Mouse (Mus musculus): Measurements from ENCODE around the gene Lclat1. TPM values are rescaled to one million over a fixed set of nuclear protein-coding genes. Genes with fewer than 3 reads are reported as not detected.
A peak's percentile ranks its signal among the peaks of the same experiment; 100 is the strongest.

The Lclat1 gene
- polyA plus RNA-seq, 1 experiment from 2014 or later = 20.5 TPM

GRCm38 (mm10) chr17:73067423-73067822 is 40.4 kb upstream of the Lclat1 start:
- 28% methylated on average over 11 of the region's 11 CpGs for WGBS
- Histone ChIP-seq H3K27me3 (ENCODE audit: control insufficient read depth, insufficient read depth, low read depth, low read length) (no peaks in the 10 kb centered on the region), H3K9ac (ENCODE audit: low read length) (no peak overlapping the region; the same call in 1 of the 2 replicates), H3K4me1 (replicated peaks; ENCODE audit: control insufficient read depth, insufficient read depth, low read length) (peaks cover 30% of the 10 kb centered on the region), H3K4me3 (ENCODE audit: low read length) (no peak overlapping the region), H3K9me3 (ENCODE audit: control insufficient read depth, low read length) (no peaks in the 10 kb centered on the region), H3K36me3 (ENCODE audit: control insufficient read depth, insufficient read depth, low read length) (no peaks in the 10 kb centered on the region), H3K4me2 (ENCODE audit: low read depth, low read length) (no peak overlapping the region; the same call in 1 of the 2 replicates), H3K27ac (ENCODE audit: low read length) (peak overlapping the region; percentile 72)
- peak; percentile 37 for ATAC-seq (ENCODE audit: low read depth)

DNA sequence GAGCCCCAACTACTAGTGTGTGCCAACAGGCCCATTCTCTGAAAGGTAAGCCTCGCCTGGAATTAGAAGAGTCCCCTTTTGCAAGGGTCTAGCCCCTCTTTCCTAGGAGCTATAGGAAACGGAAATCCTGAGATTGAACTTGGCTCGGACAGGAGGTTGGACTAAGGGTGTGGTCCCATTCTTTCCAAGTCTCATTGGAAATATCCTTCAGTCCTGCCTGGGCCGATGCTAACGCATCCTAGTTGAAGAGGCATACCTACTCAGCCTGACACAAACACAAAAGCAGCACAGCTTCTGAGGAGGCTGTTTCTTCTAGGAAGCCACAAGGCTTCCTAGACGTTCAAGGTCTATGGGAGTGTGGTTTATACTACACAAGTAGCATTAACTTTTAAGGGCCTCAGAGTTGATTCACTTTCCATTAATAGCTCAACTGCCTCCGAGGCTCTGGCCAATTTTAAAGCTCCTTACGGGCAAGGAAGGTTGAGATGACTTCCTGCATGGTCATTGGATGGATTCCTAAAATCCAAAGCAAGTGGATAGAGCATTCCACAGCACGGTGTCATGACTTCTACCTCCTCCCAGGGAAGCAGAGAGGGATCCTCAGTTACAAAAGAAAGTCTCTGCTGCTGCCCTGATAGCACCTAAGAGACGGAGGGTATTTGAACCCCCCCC is 39.3 kb upstream of the Lclat1 start:
- H3K4me2 ChIP-seq (ENCODE audit: low read depth, low read length) = no peak overlapping the region
- peaks cover 34% of the 10 kb centered on the region for H3K4me1 ChIP-seq (replicated peaks; ENCODE audit: control insufficient read depth, insufficient read depth, low read length)
- no peaks in the 10 kb centered on the region for H3K36me3 ChIP-seq (ENCODE audit: control insufficient read depth, insufficient read depth, low read length)
- 60% methylated on average over 10 of the region's 10 CpGs for WGBS
- peak overlapping the region; percentile 72 for H3K27ac ChIP-seq (ENCODE audit: low read length)
- H3K9me3 ChIP-seq (ENCODE audit: control insufficient read depth, low read length) = no peaks in the 10 kb centered on the region
- no peak overlapping the region for H3K9ac ChIP-seq (ENCODE audit: low read length)
- no peak for ATAC-seq (ENCODE audit: low read depth)
- no peaks in the 10 kb centered on the region for H3K27me3 ChIP-seq (ENCODE audit: control insufficient read depth, insufficient read depth, low read depth, low read length)
- no peak overlapping the region for H3K4me3 ChIP-seq (ENCODE audit: low read length)

GRCm38 (mm10) chr17:73070466-73070865 is 37.3 kb upstream of the Lclat1 start:
- H3K4me1 ChIP-seq (replicated peaks; ENCODE audit: control insufficient read depth, insufficient read depth, low read length) = peaks cover 34% of the 10 kb centered on the region
- ATAC-seq (ENCODE audit: low read depth) = no peak
- H3K9me3 ChIP-seq (ENCODE audit: control insufficient read depth, low read length) = no peaks in the 10 kb centered on the region
- no peak overlapping the region for H3K9ac ChIP-seq (ENCODE audit: low read length)
- H3K4me2 ChIP-seq (ENCODE audit: low read depth, low read length) = no peak overlapping the region
- no peak overlapping the region for H3K4me3 ChIP-seq (ENCODE audit: low read length)
- H3K27ac ChIP-seq (ENCODE audit: low read length) = peak overlapping the region; percentile 94
- WGBS = 76% methylated on average over 2 of the region's 2 CpGs
- no peaks in the 10 kb centered on the region for H3K36me3 ChIP-seq (ENCODE audit: control insufficient read depth, insufficient read depth, low read length)
- no peaks in the 10 kb centered on the region for H3K27me3 ChIP-seq (ENCODE audit: control insufficient read depth, insufficient read depth, low read depth, low read length)

GRCm38 (mm10) chr17:73071725-73072263 is 36.0 kb upstream of the Lclat1 start:
- H3K9me3 ChIP-seq (ENCODE audit: control insufficient read depth, low read length) = no peaks in the 10 kb centered on the region
- 50% methylated on average over 5 of the region's 5 CpGs for WGBS

GRCm38 (mm10) chr17:73072286-73072685 is 35.5 kb upstream of the Lclat1 start:
- no peaks in the 10 kb centered on the region for H3K36me3 ChIP-seq (ENCODE audit: control insufficient read depth, insufficient read depth, low read length)
- H3K27me3 ChIP-seq (ENCODE audit: control insufficient read depth, insufficient read depth, low read depth, low read length) = no peaks in the 10 kb centered on the region
- peak; percentile 94 for ATAC-seq (ENCODE audit: low read depth)
- H3K27ac ChIP-seq (ENCODE audit: low read length) = peak overlapping the region; percentile 94
- no peak overlapping the region for H3K4me2 ChIP-seq (ENCODE audit: low read depth, low read length)
- no peak overlapping the region for H3K4me3 ChIP-seq (ENCODE audit: low read length)
- H3K9ac ChIP-seq (ENCODE audit: low read length) = no peak overlapping the region
- peaks cover 25% of the 10 kb centered on the region for H3K4me1 ChIP-seq (replicated peaks; ENCODE audit: control insufficient read depth, insufficient read depth, low read length)
- H3K9me3 ChIP-seq (ENCODE audit: control insufficient read depth, low read length) = no peaks in the 10 kb centered on the region
- WGBS = 31% methylated on average over 8 of the region's 8 CpGs

More at GRCm38 (mm10) chr17:73071725-73072263, 36.0 kb upstream of the Lclat1 start:
- Histone ChIP-seq H3K9ac (ENCODE audit: low read length) (no peak overlapping the region), H3K4me2 (ENCODE audit: low read depth, low read length) (no peak overlapping the region), H3K36me3 (ENCODE audit: control insufficient read depth, insufficient read depth, low read length) (no peaks in the 10 kb centered on the region), H3K27ac (ENCODE audit: low read length) (peak overlapping the region; percentile 94), H3K27me3 (ENCODE audit: control insufficient read depth, insufficient read depth, low read depth, low read length) (no peaks in the 10 kb centered on the region), H3K4me3 (ENCODE audit: low read length) (no peak overlapping the region), H3K4me1 (replicated peaks; ENCODE audit: control insufficient read depth, insufficient read depth, low read length) (peaks cover 29% of the 10 kb centered on the region)
- peak; percentile 64 for ATAC-seq (ENCODE audit: low read depth)

DNA sequence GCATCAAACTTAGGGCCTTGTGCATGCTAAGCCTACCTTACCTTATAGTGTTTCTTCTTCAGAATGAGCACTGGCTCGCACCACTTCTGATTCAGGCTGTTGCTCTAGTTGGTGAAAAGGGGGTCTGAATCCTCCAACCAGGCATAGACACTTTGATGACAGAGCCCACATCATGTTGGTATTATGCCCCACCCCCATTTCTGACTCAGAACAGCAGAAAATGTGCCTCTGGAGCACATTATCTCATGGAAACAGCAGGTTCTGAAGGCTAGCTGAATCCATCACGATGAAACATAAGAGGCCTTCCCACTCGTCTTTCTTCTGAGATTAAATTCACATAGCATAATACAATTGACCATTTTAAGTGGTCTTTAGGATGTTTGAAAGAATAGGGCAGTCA is 33.2 kb upstream of the Lclat1 start:
- no peak for ATAC-seq (ENCODE audit: low read depth)
- Histone ChIP-seq H3K27ac (ENCODE audit: low read length) (peak overlapping the region; percentile 21), H3K27me3 (ENCODE audit: control insufficient read depth, insufficient read depth, low read depth, low read length) (no peaks in the 10 kb centered on the region)

DNA sequence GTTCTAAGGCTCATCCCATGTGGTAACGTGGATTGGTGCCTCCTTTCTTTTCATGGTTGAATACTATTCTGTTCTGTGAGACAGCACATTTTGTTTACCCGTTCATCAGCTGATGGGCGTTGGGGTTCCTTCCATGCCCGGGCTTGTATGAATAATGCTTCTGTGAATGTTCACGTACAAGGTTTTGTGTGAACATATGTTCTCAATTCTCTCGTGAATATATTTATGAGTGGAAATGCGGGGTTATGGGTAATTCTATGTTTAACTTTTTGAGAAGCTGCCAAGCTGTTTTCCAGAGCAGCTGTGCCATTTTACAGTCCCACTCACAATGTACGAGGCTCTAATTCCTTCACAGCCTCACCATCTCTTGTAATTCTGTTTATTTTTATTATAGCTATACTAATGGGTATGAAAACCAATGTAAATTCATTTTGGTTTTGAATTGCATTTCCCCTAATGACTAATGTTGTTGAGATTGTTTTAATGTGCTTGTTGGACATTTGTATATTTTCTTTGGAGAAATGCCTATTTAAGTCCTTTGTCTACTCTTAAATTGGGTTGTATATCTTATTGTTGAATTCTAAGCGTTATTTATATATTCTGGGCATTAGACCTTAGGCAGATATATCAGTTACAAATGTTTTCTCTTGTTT is 32.4 kb upstream of the Lclat1 start:
- 45% methylated on average over 9 of the region's 9 CpGs for WGBS
- peak overlapping the region; percentile 21 for H3K27ac ChIP-seq (ENCODE audit: low read length)

More for the DNA sequence above, 33.2 kb upstream of the Lclat1 start:
- Histone ChIP-seq H3K4me3 (ENCODE audit: low read length) (no peak overlapping the region), H3K9ac (ENCODE audit: low read length) (no peak overlapping the region), H3K36me3 (ENCODE audit: control insufficient read depth, insufficient read depth, low read length) (no peaks in the 10 kb centered on the region), H3K9me3 (ENCODE audit: control insufficient read depth, low read length) (no peaks in the 10 kb centered on the region), H3K4me2 (ENCODE audit: low read depth, low read length) (no peak overlapping the region), H3K4me1 (replicated peaks; ENCODE audit: control insufficient read depth, insufficient read depth, low read length) (peaks cover 11% of the 10 kb centered on the region)
- 71% methylated on average over 3 of the region's 3 CpGs for WGBS

GRCm38 (mm10) chr17:73077638-73078037 is 30.1 kb upstream of the Lclat1 start:
- H3K27me3 ChIP-seq (ENCODE audit: control insufficient read depth, insufficient read depth, low read depth, low read length) = no peaks in the 10 kb centered on the region
- H3K36me3 ChIP-seq (ENCODE audit: control insufficient read depth, insufficient read depth, low read length) = no peaks in the 10 kb centered on the region
- 68% methylated on average over 3 of the region's 3 CpGs for WGBS
- H3K4me1 ChIP-seq (replicated peaks; ENCODE audit: control insufficient read depth, insufficient read depth, low read length) = peaks cover 4% of the 10 kb centered on the region; the same call in 1 of the 2 replicates
- no peak overlapping the region for H3K9ac ChIP-seq (ENCODE audit: low read length)
- no peak overlapping the region for H3K4me3 ChIP-seq (ENCODE audit: low read length)
- no peak for ATAC-seq (ENCODE audit: low read depth)
- no peak overlapping the region for H3K4me2 ChIP-seq (ENCODE audit: low read depth, low read length)
- no peak overlapping the region for H3K27ac ChIP-seq (ENCODE audit: low read length)
- H3K9me3 ChIP-seq (ENCODE audit: control insufficient read depth, low read length) = no peaks in the 10 kb centered on the region

More for the DNA sequence above, 32.4 kb upstream of the Lclat1 start:
- no peak overlapping the region for H3K4me3 ChIP-seq (ENCODE audit: low read length)
- peaks cover 11% of the 10 kb centered on the region for H3K4me1 ChIP-seq (replicated peaks; ENCODE audit: control insufficient read depth, insufficient read depth, low read length)
- H3K4me2 ChIP-seq (ENCODE audit: low read depth, low read length) = no peak overlapping the region
- H3K9me3 ChIP-seq (ENCODE audit: control insufficient read depth, low read length) = no peaks in the 10 kb centered on the region
- H3K36me3 ChIP-seq (ENCODE audit: control insufficient read depth, insufficient read depth, low read length) = no peaks in the 10 kb centered on the region
- H3K9ac ChIP-seq (ENCODE audit: low read length) = no peak overlapping the region
- H3K27me3 ChIP-seq (ENCODE audit: control insufficient read depth, insufficient read depth, low read depth, low read length) = no peaks in the 10 kb centered on the region
- no peak for ATAC-seq (ENCODE audit: low read depth)

DNA sequence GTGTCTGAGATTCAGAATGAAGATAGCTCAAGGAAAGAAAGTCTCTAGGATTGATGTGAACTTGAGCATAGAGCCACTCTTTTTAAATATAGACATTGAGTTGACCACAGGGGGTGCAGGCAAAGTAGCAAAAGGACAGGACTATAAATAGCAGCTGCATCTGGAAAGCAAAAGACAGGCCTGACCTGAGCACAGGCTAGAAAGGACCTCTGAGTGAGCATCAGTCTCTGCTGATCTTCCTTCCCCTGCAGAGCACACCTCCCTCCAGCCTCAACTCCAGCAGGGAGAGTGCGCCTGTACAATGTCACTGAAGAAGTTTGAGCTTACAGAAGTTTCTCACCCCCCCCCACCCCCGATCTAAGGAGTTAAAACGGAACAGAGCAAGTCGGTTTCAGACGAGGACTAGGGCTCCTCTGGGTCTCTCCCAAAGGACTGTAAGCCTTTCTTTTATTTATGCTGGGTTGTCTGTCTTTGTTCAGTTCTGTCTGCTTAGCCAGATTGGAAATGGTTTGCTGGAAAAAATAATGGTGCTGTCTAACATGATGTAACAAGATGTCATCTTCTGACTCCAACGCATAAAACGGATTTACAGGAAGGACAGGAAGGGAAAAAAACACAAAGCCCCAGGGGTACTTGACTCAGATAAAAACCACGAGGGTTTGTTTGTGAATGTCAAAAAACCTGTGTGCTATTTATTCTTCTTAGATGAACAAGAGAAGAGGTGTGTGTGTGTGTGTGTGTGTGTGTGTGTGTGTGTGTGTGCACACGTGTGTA is 26.2 kb upstream of the Lclat1 start:
- Histone ChIP-seq H3K9me3 (ENCODE audit: control insufficient read depth, low read length) (no peaks in the 10 kb centered on the region), H3K4me1 (replicated peaks; ENCODE audit: control insufficient read depth, insufficient read depth, low read length) (no peaks in the 10 kb centered on the region), H3K27me3 (ENCODE audit: control insufficient read depth, insufficient read depth, low read depth, low read length) (no peaks in the 10 kb centered on the region), H3K4me2 (ENCODE audit: low read depth, low read length) (no peak overlapping the region), H3K27ac (ENCODE audit: low read length) (no peak overlapping the region), H3K4me3 (ENCODE audit: low read length) (no peak overlapping the region), H3K9ac (ENCODE audit: low read length) (no peak overlapping the region), H3K36me3 (ENCODE audit: control insufficient read depth, insufficient read depth, low read length) (no peaks in the 10 kb centered on the region)
- whole genome bisulfite sequencing = 36% methylated on average over 9 of the region's 9 CpGs
- ATAC-seq (ENCODE audit: low read depth) = no peak
